Mouse (Mus musculus) liver, embryonic 16.5 days (tissue): ENCODE results near the gene Sema3a. TPM values are rescaled to one million over a fixed set of nuclear protein-coding genes. Genes with fewer than 3 reads are reported as not detected.

Experiments
- ATAC-seq: fragments of 200-750 bp; cut with Nextera tagmentation; 2 replicates; pipeline ENCODE4 v1.8.0; 2017; ENCODE audit warnings: low read depth, mild to moderate bottlenecking, moderate number of reproducible peaks, moderate library complexity
- H3K27ac ChIP-seq: fragments of 300-500 bp; sonication (generic); 2 replicates; pipeline ENCODE4 v1.5.1; 2014; ENCODE audit warnings: mild to moderate bottlenecking, low read length
- H3K27me3 ChIP-seq: fragments of 300-500 bp; sonication (generic); 2 replicates; pipeline ENCODE4 v1.6.1; 2014; ENCODE audit warnings: low read depth, low read length, mixed read lengths; ENCODE audit not compliant: control insufficient read depth, insufficient read depth
- H3K36me3 ChIP-seq: fragments of 300-500 bp; sonication (generic); 2 replicates; pipeline ENCODE4 v1.6.1; 2014; ENCODE audit warnings: mild to moderate bottlenecking; ENCODE audit not compliant: control insufficient read depth, insufficient read depth
- H3K4me1 ChIP-seq: fragments of 300-500 bp; sonication (generic); 2 replicates; pipeline ENCODE4 v1.6.1; 2014; ENCODE audit warnings: low read depth, low read length, mixed read lengths; ENCODE audit not compliant: control insufficient read depth
- H3K4me2 ChIP-seq: fragments of 300-500 bp; sonication (generic); 2 replicates; pipeline ENCODE4 v1.6.1; 2014; ENCODE audit warnings: low read depth, low read length, mixed read lengths
- H3K4me3 ChIP-seq: fragments of 300-500 bp; sonication (generic); 2 replicates; pipeline ENCODE4 v1.5.1; 2014; ENCODE audit warnings: low read depth, mild to moderate bottlenecking, low read length
- H3K9ac ChIP-seq: fragments of 300-500 bp; sonication (generic); 2 replicates; pipeline ENCODE4 v1.6.1; 2014; ENCODE audit warnings: low read depth, low read length
- H3K9me3 ChIP-seq: fragments of 300-500 bp; sonication (generic); replicated peaks from 2 replicates; pipeline ENCODE4 v1.6.1; 2016; ENCODE audit warnings: low read length; ENCODE audit not compliant: control insufficient read depth
- WGBS: fragments of 180-500 bp; shearing (Covaris S2); extraction: QIAGEN DNeasy Blood & Tissue Kit; methylation state at CpG from one replicate; pipeline ENCODE4 v1.1.7; 2014; ENCODE audit not compliant: insufficient replicate concordance; 5-methylcytosine and 5-hydroxymethylcytosine counted together
- polyA plus RNA-seq: library from polyadenylated mRNA; unstranded; fragments of >200 nt; fragmentation: Nextera tagmentation; extraction: Ambion mirVana; gene quantifications from 2 replicates; pipeline ENCODE4 v1.2.1, GENCODE M21; 2015

Gene Sema3a
- polyA plus RNA-seq, 1 experiment from 2014 or later, result 1.1 TPM

DNA sequence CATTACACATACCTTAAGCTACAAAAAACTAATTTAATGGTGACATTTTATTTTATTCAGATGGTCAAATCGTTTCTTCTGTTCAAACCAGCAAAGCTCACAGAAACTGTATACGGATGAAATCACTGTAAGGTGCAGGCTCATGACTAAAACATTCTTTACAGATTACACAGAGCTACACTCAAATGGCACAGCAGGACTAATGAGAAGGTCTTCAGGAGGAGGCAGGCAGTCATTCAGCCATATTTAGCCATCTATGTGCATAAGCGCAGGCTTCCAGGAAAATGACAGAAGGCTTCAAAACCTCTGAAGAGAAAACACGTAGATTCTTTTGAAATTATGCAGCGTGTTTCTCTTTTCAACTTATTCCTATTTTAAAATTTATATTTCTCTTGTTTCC lies 24.7 kb downstream of the Sema3a start:
- H3K9ac ChIP-seq, result no peak overlapping the region
- ATAC-seq, result no peak
- H3K4me3 ChIP-seq, result no peak overlapping the region
- H3K4me2 ChIP-seq, result no peak overlapping the region
- 64% methylated on average over 5 of the region's 5 CpGs for WGBS
- H3K36me3 ChIP-seq, result no peaks in the 10 kb centered on the region
- no peaks in the 10 kb centered on the region for H3K9me3 ChIP-seq
- no peak overlapping the region for H3K27ac ChIP-seq
- no peaks in the 10 kb centered on the region for H3K27me3 ChIP-seq
- H3K4me1 ChIP-seq, result no peaks in the 10 kb centered on the region

DNA sequence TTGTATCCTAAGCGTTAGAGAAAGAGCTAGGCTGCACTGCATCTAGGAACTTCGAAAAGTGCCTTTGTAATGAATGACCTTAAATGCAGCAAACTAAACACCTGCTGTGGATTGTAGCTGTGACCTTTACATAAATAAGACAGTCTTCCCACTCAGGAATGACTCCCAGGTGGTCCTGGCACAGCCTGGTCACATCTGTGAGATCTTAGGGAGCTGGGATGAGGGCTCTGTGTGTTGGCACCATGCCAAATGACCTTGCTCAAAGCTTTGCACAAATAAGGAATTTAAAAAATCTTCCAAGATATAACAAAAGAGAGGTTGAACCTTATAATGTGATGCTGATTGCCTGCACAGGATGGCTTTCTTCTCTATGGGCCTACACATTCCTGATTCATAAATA lies 25.8 kb downstream of the Sema3a start:
- ATAC-seq, result no peak
- WGBS, result 59% methylated on average over 2 of the region's 2 CpGs

DNA sequence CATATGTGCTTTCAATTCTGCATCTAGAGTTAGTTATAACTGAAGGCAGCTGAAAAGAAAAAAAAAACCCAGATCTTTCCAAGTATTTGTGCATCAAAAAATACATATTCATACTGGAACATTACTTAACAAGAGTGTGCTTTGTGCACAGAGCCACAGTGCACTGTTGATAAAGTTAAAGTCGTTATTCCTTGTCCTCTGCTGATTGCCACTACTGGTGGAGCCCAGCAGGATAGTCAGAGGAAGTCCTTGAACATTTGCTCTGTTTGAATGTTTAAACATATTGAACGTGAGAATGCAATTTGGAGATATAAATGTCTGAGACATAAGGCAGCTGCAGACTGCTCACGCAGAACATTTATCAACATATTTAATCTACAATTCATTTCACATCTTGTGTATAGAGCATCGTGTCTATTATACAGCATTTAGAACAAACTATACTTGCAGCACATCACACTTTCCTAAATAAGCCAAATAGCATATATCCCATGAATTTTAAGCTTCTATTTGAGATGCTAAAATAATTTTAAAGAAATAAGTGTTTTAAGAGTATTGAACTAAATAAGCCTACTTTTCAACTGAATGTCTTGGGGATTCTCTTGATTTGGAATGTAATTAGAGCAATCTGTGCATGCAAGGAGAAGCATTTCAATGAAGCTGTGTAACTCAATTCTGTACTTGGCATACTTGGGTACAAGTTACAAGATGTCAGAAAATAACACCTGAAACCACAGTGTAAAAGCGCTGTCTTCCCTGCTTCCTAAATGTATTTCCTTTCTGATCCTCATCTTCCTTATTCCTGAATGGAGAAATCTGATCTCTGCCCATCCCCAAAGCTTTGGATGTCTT lies 32.8 kb downstream of the Sema3a start:
- Histone ChIP-seq H3K9me3 (no peaks in the 10 kb centered on the region), H3K36me3 (no peaks in the 10 kb centered on the region), H3K9ac (no peak overlapping the region), H3K4me2 (no peak overlapping the region), H3K4me1 (no peaks in the 10 kb centered on the region), H3K27me3 (no peaks in the 10 kb centered on the region), H3K4me3 (no peak overlapping the region), H3K27ac (no peak overlapping the region)
- WGBS, result 49% methylated on average over 5 of the region's 5 CpGs
- ATAC-seq, result no peak

More for the DNA sequence above, 25.8 kb downstream of the Sema3a start:
- H3K9ac ChIP-seq, result no peak overlapping the region
- H3K27me3 ChIP-seq, result no peaks in the 10 kb centered on the region
- no peak overlapping the region for H3K4me2 ChIP-seq
- H3K9me3 ChIP-seq, result no peaks in the 10 kb centered on the region
- no peaks in the 10 kb centered on the region for H3K36me3 ChIP-seq
- no peaks in the 10 kb centered on the region for H3K4me1 ChIP-seq
- no peak overlapping the region for H3K4me3 ChIP-seq
- no peak overlapping the region for H3K27ac ChIP-seq

DNA sequence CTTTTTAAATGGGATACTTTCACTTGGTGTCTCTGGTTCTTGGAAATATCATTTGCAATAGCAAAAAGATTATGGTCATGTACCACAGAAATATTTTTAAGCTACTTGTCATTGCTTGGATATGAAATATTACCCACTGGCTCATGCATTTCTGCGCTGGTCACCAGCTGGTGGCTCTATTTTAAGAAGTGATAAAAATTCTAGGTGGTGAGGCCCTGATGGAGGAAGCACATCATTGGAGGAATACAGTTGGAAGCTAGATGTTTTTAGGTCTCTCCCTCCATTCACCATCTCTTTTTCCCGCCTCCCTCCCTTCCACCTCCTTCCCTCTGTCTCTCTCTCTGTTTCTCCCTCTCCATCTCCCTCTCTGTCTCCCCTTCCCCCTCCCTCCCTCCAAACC lies 57.0 kb downstream of the Sema3a start:
- H3K27me3 ChIP-seq, result no peaks in the 10 kb centered on the region
- no peak overlapping the region for H3K4me3 ChIP-seq
- H3K4me2 ChIP-seq, result no peak overlapping the region
- no peaks in the 10 kb centered on the region for H3K9me3 ChIP-seq
- no peak overlapping the region for H3K27ac ChIP-seq
- no peak for ATAC-seq
- 50% methylated on average over 2 of the region's 2 CpGs for WGBS
- no peak overlapping the region for H3K9ac ChIP-seq
- no peaks in the 10 kb centered on the region for H3K4me1 ChIP-seq
- H3K36me3 ChIP-seq, result no peaks in the 10 kb centered on the region

DNA sequence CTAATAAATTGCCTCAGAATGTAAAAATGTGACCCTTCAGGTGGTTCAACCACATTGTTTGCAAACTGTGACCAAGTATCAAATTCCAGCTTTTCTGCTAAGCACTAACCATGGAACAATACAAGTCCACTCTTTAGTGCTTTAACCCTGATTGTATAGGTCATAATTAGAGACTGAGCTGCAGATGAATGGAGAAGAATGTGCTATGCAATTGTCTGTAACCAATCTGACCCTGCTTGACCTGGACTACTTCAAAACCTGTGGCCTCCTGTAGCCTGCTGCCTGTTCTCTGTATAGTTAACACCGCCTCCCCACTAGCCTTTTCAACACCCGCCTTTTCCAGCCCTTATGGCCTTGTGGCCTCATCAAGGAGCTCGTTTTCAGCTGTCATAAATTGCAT lies 72.7 kb downstream of the Sema3a start:
- H3K9me3 ChIP-seq, result no peaks in the 10 kb centered on the region
- no peak overlapping the region for H3K27ac ChIP-seq
- no peak overlapping the region for H3K9ac ChIP-seq
- no peaks in the 10 kb centered on the region for H3K27me3 ChIP-seq
- no peak overlapping the region for H3K4me3 ChIP-seq
- no peaks in the 10 kb centered on the region for H3K4me1 ChIP-seq
- H3K36me3 ChIP-seq, result no peaks in the 10 kb centered on the region
- ATAC-seq, result no peak
- H3K4me2 ChIP-seq, result no peak overlapping the region
- 33% methylated on average over 3 of the region's 3 CpGs for WGBS

DNA sequence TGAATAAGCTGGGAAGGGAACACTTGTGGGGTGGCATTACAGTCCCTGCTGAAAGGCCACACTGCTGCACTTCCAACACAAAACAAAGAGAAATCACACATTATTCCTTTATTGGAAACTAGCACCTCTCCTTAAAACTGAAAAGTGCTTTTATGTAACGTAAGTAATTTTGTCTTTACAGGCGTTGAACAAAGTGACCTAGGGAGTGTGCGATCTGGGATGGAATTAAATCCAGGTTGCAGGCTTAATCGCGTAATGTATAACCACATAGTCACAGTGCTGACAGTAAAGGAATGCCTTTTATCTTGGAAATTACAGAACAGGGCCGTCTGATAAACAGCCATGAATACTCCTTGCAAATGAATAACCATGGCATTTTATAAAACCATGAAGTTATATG lies 74.5 kb downstream of the Sema3a start:
- Histone ChIP-seq H3K36me3 (no peaks in the 10 kb centered on the region), H3K4me2 (no peak overlapping the region), H3K27ac (no peak overlapping the region), H3K4me3 (no peak overlapping the region), H3K4me1 (no peaks in the 10 kb centered on the region), H3K9me3 (no peaks in the 10 kb centered on the region), H3K9ac (no peak overlapping the region), H3K27me3 (no peaks in the 10 kb centered on the region)
- 70% methylated on average over 6 of the region's 6 CpGs for WGBS
- ATAC-seq, result no peak

DNA sequence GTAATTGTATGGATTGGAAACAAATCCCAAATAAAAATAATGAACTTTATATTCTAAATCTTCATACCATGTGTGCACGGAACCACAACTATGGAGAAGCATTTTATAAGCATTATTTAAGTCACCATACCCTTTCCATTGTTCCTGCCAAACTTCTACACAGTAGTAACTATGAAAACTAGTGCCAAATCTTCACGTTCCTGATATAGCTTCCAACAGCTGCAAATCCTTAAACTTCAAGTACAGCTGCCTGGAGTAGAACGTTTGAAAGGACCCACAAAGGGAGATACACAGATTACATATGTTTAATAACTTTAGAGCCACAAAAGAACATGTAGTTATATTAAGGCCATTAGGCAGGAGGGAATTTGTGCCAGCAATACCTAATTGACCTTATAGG lies 130.1 kb downstream of the Sema3a start:
- Histone ChIP-seq H3K9me3 (no peaks in the 10 kb centered on the region), H3K27ac (no peak overlapping the region), H3K4me1 (no peaks in the 10 kb centered on the region), H3K4me3 (no peak overlapping the region), H3K4me2 (no peak overlapping the region), H3K36me3 (no peaks in the 10 kb centered on the region), H3K9ac (no peak overlapping the region), H3K27me3 (no peaks in the 10 kb centered on the region)
- WGBS, result 41% methylated on average over 3 of the region's 3 CpGs
- no peak for ATAC-seq

DNA sequence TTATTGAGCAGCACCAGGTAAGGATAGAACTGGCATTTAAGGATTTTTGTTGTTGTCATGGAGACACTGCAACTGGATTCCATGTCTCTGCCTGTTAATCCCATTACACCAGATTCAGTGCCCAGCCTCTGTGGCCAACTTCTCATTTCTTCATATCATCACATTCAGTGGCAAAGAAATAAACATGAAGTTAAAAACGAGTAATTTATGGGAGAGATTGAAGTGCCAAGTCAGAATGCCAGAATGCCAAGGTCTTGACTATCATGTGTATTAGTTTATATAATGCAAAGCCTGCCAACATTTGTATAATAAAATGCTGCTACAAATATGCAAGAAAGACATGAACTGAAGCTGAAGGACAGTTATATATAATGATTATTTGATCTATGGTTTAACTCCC lies 131.1 kb downstream of the Sema3a start:
- Histone ChIP-seq H3K27ac (no peak overlapping the region), H3K36me3 (no peaks in the 10 kb centered on the region), H3K27me3 (no peaks in the 10 kb centered on the region), H3K4me2 (no peak overlapping the region), H3K9me3 (no peaks in the 10 kb centered on the region), H3K9ac (no peak overlapping the region), H3K4me1 (no peaks in the 10 kb centered on the region), H3K4me3 (no peak overlapping the region)
- 35% methylated on average over 1 of the region's 1 CpGs for WGBS
- no peak for ATAC-seq

DNA sequence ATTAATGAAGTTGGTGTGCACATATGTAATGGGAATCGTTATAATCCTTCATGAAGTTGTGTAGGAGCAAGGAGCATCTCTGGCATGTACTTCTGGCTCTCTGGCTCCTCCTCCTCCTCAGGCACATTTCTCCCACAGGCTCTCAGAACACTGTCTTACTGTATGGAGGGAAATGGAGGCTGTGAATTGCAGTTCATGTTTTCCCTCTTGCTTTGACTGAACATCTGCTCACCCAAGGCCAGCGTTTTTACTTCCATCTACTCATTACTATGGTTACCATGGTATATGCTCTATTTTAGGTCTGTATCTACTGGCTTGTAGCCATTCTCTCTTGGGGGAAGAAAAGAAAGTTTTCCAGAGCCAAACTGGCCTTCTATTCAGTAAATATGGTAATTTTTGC lies 137.9 kb downstream of the Sema3a start:
- ATAC-seq, result no peak
- H3K36me3 ChIP-seq, result no peaks in the 10 kb centered on the region
- no peak overlapping the region for H3K4me2 ChIP-seq
- H3K27me3 ChIP-seq, result no peaks in the 10 kb centered on the region
- no peak overlapping the region for H3K4me3 ChIP-seq
- H3K4me1 ChIP-seq, result no peaks in the 10 kb centered on the region
- H3K9me3 ChIP-seq, result no peaks in the 10 kb centered on the region
- H3K27ac ChIP-seq, result no peak overlapping the region
- WGBS, result 55% methylated on average over 2 of the region's 2 CpGs
- H3K9ac ChIP-seq, result no peak overlapping the region
